Mouse (Mus musculus): ENCODE results near the gene Rbfox1. TPM values are rescaled to one million over a fixed set of nuclear protein-coding genes. Genes with fewer than 3 reads are reported as not detected.

The Rbfox1 gene
- 1.2 TPM for polyA plus RNA-seq (2015; fragmentation: Illumina TruSeq; extraction: RNeasy Lipid Tissue Mini Kit (QIAGEN cat#74804); ENCODE audit: insufficient read depth, low replicate concordance)

DNA sequence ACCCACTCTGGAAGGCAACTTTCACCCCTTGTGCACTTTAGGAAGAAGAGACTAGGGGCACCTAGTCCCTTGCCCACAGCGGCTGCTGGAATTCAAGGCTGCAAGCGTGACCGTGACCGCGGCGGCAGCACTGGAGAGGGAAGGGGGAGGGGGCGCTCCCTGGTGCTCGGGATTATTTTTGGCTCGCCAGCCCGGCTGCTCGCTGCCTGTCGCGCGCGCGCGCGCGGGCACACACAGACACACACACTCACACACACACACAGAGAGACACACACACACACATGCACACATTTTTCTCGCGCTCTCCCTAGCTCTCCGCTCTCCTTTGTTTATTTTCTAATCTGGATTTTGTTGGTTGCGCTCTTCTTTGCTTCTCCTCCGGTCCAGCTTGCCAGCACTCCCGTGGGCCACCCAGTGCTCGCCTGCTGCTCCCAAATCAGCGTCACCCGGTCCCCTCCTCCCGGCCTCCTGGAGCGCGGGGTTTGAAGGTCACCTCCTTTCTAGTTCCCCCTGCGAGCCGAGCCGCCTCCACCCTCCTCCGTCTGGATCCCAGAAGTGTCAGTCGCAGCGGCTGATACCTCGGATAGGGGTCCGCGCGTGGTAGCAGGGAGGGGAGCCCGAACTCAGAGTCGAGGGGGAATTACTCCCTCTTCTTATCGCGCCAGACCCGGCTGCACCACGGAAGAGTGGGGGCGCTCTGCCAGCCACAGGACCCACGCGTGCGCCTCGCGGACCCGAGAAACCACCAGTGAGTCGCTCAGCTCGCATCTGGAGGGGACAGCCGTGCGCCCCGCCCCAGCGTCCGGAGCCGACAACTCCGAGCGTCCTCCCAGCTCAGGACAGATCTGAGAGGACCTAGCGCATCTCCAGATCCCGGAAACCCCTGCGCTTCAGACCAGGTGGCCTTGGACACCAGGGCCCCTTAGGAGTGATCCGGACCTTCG, at the start of gene Rbfox1:
Gene Rbfox1, plus strand, starts transcription at position 610 of the 944 bp plus-strand sequence.

